Mouse (Mus musculus) embryo, embryonic 11.5 days (tissue): ENCODE measurements at regions not wholly inside any gene's neighbourhood (a gene's known extent, or its start where the extent isn't known, plus 50 kb on each side); places are given as distances from the start of the nearest gene placed in this dataset.

ENCODE experiments used
- DNase-seq: peaks from one replicate; pipeline ENCODE4 v3.0.0-alpha.2; 2012; ENCODE audit warnings: low read depth, low spot score

DNA sequence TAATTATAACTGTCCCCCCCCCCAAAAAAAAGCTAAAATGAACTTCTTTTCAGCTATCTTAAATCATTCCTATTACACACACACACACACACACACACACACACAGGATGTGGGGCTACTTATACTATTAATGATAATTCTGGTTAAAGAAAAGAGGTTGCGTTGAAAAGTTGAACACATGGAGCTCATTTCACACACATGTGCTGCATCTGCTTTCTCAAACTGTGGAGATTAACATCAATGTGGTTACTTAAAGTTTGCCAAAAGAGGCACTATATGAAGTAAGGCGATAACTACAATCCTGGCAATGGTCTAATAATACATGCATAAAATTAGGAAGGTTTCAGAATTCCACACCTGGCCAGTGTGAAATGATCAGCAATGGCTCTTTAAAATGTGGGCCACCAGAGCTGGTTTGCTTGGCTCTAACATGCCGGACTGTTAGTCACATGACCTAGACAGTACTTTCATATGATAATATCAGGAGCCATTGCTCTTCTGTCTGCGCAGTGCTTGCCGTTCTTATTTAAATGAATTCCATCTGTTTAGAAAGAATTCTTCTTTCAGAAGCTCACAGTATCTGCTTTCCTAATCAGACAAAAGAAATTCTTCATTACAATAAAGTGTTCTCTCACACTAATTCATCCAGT is 598.4 kb upstream of the Fam92a start:
- no peak for DNase-seq

DNA sequence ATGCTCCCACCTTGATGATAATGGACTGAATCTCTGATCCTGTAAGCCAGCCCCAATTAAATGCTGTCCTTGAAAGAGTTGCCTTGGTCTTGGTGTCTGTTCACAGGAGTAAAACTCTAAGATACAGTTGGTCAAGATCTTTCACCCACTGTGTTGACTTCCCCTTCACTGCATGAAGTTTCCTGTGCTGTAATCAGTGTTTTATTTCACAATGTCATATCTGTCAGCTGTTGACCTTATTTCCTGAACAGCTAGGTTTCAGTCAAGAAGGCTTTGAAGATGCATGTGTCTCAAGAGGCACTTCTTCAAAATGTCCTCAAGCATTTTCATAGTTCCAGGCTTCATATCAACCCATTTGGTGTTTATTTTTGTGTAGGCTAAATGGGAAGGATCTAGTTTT is 597.3 kb upstream of the Fam92a start:
- no peak for DNase-seq

DNA sequence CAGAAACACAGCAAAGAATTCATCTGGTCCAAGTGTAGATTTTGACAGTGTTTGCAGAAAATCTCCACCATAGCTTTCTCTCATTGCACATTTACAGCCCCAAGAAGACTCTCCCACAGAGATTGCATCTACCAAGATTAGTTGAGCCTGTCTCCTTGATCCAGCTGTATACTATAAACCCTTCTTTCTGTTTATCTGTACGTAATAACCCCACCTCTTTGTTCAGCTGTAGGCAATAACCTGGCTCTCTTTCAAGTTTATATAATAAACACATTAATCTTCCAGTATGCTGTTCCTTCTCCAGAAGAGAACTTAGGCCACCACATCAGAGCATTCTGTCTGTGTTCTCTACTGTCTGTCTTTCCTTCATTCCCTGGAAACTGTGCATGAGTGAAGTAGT is 594.9 kb upstream of the Fam92a start:
- no peak for DNase-seq

DNA sequence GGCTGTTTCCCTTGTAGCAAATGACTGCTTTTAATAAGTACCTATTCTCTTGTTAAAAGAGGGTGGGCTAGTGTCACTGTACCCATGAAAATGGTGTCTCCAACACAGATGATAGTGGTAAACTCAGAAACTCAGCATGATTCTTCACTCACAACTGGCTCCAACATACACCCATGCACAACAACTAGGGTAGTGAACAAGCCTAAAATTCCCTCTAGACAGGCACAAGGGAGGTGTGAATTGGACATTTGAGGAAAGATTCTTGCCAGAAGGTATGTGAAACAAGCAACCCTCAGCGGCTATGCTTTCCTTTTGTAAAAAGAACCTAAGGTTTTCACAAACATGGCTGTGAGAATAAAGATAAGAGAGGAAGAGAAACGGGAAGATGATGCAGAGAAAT is 579.0 kb upstream of the Fam92a start:
- DNase-seq: no peak

DNA sequence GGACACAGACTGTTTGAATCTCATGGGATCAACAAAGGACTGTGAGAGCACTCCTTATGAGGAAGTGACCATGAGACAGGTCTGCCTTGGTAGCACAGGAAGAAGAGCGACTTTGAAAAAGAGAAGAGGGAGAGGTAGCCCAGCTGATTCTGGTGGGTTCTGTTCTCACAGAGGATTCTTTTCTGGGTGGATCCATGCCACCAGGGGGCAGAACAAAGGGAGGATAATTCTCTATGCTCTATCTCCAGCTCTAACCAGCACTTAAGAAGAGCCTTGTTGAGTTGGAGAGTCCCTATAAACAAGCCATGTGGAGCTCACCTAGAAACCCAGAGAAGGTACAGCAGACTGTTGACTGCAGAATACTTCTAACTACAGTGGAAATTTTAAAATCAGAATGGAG is 578.1 kb upstream of the Fam92a start:
- DNase-seq: no peak

DNA sequence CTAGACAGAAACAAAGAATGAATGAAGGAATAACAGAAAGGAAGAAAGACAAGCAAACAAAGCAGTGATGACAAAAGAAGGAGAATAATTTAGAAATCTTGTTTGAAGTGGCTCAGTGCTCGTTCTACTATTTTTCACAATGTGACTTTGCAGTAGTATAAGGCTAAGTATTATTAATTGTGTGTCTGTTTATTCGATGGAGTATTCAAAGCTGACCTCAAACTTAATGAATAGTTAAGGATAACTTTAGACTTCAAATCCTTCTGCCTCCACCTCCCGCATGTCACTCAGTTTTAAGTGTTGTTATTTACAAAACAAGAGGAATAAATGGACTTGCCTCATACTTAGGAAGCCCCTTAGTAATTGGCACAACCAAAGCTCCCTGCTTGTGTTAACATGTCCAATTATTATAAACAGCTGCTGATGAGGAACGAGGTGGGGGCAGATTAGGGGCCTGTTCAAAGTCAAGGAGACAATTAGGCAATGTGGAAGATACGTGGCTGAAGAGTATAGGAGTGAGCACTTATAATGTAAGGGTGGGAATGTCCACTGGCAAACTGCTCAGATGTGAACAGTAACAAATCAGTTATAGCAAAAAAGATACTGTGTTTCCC is 572.0 kb upstream of the Fam92a start:
- DNase-seq: no peak

DNA sequence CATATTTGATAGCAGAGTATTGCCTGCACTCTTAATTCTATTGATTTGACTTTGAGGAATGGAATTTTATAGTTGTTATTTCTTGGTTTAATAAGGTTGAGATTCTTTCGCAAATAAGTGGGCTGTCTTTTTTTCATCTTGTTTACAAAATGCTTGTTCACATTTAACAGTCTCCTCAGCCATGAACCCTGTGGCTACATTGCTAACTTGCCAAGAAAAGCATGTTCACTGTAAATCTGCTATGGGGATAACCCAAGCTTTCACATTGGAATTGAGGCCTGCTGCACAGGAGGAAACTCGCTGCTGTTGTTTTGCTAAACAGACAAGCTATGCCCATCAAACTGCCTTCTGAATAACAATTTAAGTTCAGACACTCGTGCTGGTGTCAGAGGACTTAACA is 564.6 kb upstream of the Fam92a start:
- DNase-seq: no peak

DNA sequence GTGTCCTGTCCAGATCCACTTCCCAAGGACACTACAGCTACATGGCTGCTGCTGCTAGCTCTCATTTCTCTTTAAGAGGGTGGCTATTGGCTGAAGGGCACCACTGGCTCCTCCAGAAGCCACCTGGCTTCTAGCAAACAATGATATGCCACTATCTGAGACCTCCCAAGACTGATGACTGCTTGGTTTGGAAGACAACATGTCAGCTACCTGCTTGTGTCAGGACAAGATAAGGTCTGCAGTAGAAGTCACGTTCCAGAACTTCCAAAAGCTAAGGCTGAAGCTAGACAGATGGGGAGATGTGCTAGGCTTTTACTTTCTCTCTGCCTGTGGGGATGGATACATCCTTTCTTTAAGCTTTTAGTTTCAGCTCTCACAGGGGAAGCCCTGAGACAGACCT is 528.4 kb upstream of the Fam92a start:
- no peak for DNase-seq

DNA sequence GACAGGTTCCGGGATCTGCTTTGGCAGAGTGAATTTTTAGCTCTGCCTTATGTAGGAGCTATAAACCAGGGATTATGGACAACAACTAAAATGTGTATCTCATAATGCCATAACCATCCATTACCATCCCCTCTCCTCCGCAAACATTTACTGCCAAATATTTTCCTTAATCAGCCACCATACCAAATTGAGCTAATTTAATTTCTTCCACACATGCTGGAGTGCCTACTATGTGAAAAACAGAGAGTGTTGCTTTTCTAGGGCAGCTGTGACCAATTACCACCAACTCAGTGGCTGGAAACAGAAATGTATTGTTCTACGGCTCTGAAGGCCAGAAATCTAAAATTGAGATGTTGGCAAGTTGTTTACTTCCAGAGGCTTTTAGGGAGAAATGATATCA is 506.0 kb upstream of the Fam92a start:
- no peak for DNase-seq

DNA sequence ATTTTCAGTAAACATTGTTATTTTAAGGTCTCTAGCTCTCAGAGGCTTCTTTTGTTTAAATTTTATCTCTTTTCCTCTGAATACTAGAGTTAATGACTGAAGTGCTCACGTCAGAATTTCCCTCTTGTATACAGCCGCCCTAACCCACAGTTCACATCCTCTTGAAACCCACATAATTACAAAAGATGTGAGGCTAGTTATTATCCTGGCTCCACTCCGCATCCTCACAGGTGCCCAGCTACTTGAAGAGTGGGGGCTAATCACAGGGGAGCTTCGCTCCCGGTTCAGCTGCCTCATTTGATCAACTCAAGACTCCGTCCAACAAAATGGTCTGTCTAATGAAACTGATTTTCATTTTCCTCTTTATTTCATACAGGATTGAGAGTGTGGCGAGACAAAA is 499.6 kb upstream of the Fam92a start:
- no peak for DNase-seq

DNA sequence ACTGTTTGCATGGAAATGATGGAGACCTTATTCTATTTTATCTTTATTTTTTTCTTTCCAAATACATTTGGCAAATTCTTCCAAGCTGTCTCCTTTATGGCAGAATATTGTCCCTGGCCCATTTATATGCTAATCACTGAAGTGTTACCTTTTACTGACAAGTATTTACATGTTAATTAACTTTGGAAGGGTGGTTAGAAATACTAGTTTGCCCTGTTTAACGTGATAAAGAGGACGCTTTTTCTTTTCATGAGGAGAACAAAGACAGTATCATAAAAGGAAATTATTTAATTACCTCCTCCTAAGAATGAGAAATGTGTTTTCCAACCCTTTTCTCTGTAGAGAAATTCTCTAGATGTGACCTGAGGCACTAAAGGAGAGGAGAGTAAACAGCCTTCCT is 491.4 kb upstream of the Fam92a start:
- no peak for DNase-seq

DNA sequence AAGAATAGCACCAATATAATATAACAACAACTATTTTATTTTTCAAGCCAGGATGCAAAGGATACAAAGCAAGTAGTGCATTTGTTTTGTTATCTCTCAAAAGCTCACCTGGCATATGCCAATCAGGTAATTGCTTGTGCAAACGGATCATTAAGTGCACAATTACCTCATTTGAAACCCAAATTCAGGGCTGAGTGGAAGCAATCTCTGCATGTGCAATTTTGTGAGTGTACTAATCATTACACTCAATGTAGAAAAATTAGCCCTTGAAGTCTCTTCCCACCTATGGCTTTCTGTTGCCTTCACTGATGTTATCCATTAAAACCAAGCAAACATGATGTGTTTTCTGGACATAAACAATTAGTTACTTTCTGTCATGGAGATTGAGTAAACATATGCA is 490.9 kb upstream of the Fam92a start:
- DNase-seq: no peak

DNA sequence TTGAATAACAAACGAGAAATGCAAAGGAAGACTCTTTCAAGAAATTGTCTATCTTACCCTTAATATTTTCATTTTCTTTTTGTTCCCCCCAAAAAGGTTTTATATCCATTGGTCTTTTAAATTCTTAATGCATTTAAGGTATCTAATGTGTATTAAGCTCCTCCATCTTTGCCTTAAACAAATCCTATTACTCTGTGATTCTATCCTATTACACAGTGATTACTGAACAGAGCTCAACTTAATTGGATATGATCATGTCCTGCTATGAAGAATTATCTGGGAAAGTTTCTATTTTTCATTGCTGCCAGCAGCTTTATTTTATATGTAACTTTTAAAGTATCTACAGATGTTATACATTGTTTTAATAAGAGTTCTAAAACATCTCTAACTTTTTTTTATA is 487.3 kb upstream of the Fam92a start:
- DNase-seq: no peak

DNA sequence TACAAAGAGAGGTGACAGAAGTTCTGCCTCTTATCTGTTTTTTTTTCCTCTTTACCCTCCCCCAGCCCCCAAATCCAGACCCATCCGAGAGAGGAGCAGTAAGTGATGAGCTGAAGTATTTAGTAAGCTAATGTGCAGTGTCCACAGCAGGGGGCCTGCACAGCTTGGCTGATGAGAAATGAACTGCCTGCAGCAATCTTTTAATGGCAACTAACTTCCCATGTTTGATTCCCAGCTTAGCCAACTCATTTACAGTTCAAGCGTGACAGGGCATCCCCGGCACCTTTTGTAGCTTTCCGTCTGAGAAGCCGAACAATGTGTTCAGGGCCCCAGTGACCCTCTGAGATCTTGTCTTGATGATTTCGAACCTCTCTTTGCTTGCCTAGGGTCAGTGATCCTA is 486.8 kb upstream of the Fam92a start:
- no peak for DNase-seq

DNA sequence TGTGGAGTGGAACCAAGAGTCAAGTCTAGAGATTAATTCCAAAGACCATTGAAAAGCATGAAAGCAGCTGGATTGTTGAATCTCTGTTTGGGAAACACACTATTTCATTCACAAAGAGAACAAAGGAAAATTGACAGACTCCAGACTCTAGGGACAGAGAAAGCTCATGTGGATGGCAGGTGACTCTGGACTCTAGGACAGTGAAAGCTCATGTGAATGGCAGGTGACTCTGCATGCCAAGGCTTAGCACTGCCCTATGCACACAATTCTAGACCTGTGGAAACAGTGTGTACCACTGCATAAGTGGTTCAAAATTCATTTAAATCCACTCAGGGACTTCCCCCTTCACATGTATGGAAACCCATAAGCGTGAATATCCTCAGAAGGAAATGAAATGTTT is 486.0 kb upstream of the Fam92a start:
- DNase-seq: no peak

DNA sequence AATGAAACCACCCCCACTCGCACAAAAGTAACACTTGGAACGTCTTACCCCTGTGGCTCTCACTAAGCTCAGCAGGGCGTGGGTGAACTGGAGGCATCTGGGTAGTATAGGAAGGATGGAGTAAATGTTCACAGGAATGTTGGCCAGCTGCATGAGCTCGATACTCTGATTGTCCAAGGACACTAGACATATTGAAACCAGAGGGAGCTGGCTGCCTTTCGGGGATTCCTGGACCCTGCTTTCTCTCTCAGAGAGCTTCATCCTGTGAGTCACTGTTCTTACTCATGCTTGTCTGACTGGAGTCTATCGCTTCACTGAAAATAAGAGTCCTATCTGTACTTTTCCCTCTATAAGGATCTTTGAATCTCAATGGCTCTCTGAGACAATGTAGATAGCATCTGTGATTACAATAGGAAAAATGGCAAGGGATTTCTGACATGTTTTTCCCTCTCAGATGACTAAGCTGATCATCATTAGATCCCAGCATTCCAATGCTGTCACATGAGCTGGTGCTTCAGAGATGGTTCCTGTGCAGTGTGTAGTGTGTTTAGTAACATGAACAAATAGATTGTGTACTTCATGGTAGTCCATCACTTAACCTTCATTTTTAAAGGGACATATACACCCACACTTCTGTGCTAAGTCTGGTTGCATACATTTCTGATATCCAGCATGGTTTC is 485.2 kb upstream of the Fam92a start:
- DNase-seq: no peak

DNA sequence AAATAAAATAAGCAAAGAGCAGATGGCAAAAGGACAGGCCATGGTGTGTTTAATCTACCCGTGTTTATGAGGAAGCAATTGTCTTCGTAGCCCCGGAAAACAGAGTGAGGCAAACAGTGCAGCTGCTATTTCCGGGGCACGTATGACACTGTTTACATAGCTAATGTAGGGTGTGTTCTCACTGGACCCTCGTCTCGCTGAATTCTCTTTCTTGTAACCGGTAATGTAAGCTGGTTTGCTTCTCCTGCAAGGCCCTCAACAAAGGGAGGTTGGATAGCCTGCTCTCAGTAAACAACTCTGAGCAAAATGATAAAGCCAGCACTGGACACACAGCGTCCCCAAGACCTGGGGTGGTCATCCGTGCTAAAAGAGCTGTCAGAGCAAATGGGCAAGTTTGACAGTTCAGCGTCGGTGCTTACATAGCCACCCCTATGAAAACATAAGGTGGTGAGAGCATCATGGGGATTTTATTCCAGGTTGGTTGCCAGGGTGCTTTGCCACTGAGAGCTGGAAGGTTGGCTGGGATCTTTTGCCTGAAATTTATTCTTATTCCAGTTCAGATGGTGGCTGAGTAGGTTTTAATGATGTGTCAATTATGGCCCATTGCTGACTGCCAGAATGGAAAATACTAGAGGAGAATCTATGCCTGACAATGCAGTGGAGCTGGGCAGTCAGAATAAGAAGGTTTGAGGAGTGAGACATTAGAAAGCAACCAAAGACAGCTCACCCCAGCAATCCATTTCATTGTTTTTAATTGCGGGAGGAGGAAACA is 483.8 kb upstream of the Fam92a start:
- no peak for DNase-seq

DNA sequence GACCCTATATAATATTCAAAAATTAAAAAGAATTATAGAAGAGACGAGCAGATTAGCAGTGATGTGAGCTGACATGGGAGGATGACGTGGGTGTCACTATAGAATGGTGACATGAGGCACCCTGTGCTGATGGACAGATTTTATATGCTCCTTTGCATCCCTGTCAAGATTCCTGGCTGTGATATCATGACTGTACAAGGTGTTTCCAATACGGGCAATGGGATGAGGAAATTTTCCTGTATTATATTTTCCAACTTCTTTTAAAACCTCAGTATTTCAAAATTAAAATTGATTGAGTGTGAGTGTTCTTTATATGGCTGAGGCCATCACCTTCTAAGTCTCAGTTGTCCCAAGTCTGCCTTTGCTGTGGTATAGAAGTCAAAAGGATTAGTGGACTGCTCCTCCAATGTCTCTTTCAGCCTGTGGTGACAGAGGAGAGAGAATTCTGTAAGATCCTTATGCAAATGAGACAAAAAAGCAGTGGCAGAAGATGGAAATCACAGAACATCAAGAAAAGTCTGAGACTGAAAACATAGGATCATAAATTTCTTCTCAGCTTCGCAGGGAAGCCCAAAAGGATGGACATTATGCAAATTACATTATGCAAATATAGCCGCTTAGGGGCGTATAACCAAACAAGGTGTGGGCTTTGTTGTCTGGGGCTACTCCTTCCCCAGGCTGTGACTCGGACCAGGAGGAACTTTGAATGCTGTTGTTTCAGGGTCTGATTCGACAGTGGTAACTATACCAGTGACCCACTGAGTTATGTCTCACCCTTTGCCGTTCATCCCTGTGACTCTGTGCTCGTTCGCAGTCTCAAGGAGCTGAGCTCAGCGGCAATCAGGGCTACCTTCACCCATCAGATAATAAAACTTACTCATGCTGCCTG is 483.0 kb upstream of the Fam92a start:
- no peak for DNase-seq

DNA sequence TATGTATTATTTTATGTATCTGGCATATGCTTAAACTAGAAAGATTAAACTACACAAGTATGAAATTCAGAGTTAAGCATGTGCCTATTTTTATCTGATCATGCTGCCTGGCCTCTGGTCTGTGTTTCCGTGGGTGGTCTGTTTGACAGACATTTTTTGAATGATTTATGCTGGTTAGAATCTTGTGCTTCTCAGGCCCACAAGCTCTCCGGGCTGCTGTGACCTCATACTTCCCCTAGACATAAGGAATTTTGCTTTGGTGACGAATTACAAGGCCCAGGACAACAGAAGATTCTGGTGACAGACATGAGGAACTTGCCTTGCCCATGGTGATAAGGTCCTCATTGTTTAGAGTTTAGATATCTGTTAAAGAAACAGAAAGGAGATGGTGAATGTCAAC is 475.9 kb upstream of the Fam92a start:
- no peak for DNase-seq

DNA sequence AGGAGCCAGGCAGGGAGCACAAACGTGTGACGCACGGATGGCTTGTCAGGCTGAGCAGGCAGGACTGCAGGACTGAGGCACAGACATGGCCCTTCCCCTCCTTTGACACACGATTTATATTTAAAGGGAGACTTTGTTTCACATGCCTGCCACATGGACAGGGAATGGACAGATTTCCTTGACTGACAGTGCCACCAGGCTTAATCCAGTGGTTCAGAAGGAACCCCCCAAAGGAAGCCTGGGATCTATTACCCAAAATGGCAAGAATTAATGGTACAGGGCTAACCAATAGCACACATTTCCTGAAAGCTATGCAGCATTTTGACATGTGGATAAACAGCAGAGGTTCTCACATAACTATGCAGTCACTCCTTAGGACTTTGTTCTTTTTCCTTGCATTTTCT is 470.7 kb upstream of the Fam92a start:
- DNase-seq: no peak

DNA sequence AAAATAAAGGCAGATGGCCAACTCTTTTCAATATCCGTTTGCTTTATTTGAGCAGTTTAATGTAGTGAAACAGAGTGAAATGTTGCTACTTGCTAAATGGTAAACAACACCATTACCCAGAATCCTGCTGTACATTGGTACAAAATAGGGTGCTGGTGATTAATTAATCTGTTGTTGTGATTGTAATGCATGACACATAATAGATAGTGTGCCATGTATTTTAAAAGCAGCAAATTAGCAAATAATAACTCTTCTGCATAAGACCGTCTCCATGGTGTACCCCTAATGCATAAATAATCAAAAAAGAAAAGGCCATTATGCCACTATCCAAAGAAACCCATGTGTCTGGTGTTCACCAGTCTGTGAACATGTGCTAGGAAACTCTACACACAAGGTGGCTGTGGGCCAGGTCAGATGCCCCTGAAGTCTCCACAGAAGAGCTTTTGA is 457.6 kb upstream of the Fam92a start:
- DNase-seq: no peak
